Mouse (Mus musculus) bone marrow, adult 2 months (tissue): ENCODE data around the gene Txndc11.

Experiments
- CTCF ChIP-seq: fragments of 200-500 bp; IDR thresholded peaks from 2 replicates; pipeline ENCODE4 v1.5.1; 2011; ENCODE audit warnings: low read length, control low read depth; ENCODE audit not compliant: control insufficient read depth, insufficient read depth
- POLR2A ChIP-seq: fragments of 200-500 bp; IDR thresholded peaks from 2 replicates; pipeline ENCODE4 v1.6.1; 2011; ENCODE audit warnings: low read depth, mild to moderate bottlenecking, control low read depth, low read length, borderline replicate concordance; ENCODE audit not compliant: control insufficient read depth

GRCm38 (mm10) chr16:11062794-11063721 is 71.4 kb downstream of the Txndc11 start:
- TF ChIP-seq POLR2A: no peak
- no peak for TF ChIP-seq CTCF
